Mouse (Mus musculus): Measurements from ENCODE around the gene Stx1b.

- TF ChIP-seq POLR2A (IDR thresholded peaks at IDR 0.05; ENCODE audit: low read depth, low read length): no peak
- TF ChIP-seq ZNF384 (IDR thresholded peaks at IDR 0.05; ENCODE audit: low read depth, low read length): no peak
- TF ChIP-seq SIN3A (IDR thresholded peaks at IDR 0.05; ENCODE audit: low read length): no peak
- TF ChIP-seq TCF12 (IDR thresholded peaks at IDR 0.05; ENCODE audit: low read depth, low read length): no peak
- TF ChIP-seq NELFE (IDR thresholded peaks at IDR 0.05; ENCODE audit: low read depth, low read length): no peak
- no peak for TF ChIP-seq RAD21 (IDR thresholded peaks at IDR 0.05; ENCODE audit: low read depth, low read length)
- TF ChIP-seq MAFK (IDR thresholded peaks at IDR 0.05; ENCODE audit: insufficient replicate concordance, low read length): no peak
- TF ChIP-seq CTCF (conservative IDR thresholded peaks at IDR 0.05 in 1 of 2, IDR thresholded peaks at IDR 0.05 in 1 of 2; ENCODE audit: low read depth in 2 of 2, low read length in 2 of 2): no peak
- no peak for TF ChIP-seq HCFC1 (IDR thresholded peaks at IDR 0.05; ENCODE audit: low read depth, low read length)
- TF ChIP-seq TBP (conservative IDR thresholded peaks at IDR 0.05; ENCODE audit: low read depth, low read length): no peak
- TF ChIP-seq UBTF (IDR thresholded peaks at IDR 0.05; ENCODE audit: low read depth, low read length): no peak
- TF ChIP-seq NRF1 (IDR thresholded peaks at IDR 0.05; ENCODE audit: low read depth, low read length): no peak
- no peak for TF ChIP-seq MAZ (IDR thresholded peaks at IDR 0.05; ENCODE audit: low read depth, low read length)
- TF ChIP-seq MAX (IDR thresholded peaks at IDR 0.05; ENCODE audit: low read length): no peak
Measured at GRCm38 (mm10) chr7:127759716-127760115, 64.6 kb downstream of the Stx1b start.

All from CH12.LX (cell line).